Mouse (Mus musculus): Measurements from ENCODE around the gene Ppt2.

The Ppt2 gene

GRCm38 (mm10) chr17:34627943-34628643 is at the start of gene Ppt2:
TSS of gene Ppt2 (minus strand) at chr17:34628510.
- CTCF ChIA-PET = interaction anchor here (0.7 kb wide), 2 partner anchors 13 to 855 kb away, joined by 3 to 6 read pairs; no protein-coding TSS in a partner anchor

DNA sequence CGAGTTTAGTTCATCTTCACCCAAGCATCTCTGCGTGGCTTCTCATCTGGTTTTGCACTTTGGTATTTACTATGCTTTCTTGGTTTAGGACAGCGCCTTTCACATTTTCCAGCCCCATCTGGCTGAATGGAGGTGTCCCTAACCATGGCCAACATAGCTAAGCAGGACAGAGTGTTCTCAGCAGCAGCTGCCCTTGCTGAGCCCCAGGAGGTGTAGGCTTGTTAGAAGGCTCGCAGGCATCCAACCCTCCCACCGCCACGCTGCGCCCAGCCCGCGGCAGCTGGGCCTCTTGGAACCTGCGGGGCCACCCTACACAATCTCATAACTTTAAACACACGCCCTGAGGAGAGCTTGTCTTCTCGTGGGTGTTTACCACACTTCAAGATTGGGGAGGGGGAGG is 48.4 kb upstream of the Ppt2 start:
- CTCF ChIA-PET = no interaction called here

- CTCF ChIA-PET = interaction anchor here (0.6 kb wide), 1 partner anchor 1883 kb away, joined by 5 read pairs; no protein-coding TSS in a partner anchor
Observed at GRCm38 (mm10) chr17:34676093-34676460, 47.8 kb upstream of the Ppt2 start.

DNA sequence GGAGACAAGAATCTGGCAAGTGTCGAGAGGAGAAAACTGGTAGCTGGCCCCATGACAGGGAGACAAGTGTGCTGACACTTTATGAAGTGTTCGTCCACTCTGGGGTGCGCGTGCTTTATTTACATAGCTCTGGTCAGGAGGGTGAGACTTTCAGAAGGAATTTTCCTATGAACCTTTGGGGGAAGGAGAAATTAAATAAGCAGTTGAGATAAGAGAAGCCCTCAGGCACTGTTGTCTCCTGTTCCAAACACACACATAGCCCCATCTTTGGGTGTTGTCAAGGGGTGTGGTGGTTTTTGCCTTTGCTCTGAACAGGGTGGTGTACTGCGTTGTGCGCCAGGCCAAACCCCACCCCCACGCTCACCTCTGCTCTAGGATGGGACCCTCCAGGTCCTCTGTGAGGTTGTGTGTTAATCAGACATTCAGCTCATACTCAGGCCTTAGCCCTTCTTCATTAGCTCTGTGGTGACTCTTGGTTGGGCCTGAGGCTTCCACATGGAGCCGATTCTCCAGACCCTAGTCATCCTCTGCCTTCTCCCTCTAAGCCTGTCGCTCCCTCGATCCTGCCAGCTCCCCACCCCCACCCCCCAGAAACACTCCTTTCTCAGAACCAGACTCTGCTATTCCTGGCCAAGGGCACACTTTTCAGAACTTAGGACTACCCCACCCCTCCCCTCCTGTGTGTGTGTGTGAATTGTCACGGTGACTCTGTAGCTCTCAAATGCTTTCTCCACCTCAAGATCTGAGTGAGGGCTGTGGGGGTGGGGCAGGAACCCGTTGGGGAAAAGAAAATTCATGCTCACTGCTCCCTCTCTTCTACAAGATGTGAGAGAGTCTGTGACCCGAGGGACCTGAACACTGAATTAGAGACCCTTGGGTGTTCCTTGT is 47.1 kb upstream of the Ppt2 start:
- CTCF ChIA-PET = interaction anchor here (0.6 kb wide), 1 partner anchor 1882 kb away, joined by 5 read pairs; no protein-coding TSS in a partner anchor

DNA sequence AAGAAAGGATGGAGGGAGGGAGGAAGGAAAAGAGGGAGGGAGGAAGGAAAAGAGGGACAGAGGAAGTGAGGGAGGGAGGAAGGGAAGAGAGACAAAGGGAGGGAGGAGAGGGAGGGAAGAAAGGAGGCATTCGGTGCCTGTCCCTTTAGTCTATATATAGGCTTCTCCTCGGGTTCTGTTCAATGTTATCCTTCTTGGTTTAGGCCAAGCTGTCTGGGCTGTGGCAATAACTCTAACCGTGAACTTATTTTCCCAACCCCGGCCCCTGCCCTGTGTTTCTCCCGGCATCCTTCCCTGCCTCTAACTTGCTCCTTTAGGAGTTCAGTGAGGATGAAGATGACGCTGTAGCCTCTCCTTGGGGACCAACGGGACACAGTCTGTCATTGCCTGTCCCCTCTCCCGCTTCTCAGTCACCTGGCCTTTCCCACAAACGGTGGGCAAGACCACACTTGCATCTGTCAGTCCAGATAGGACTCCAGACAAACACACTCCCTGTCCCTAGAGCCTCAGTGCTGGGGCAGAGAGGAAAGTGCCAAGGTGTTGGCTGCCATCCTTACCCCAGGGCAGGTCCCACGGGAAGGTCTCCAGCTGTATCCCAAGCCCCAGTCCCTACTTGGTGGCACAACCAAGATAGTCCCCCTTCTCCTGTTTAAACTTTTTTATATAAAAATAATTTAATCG is 46.4 kb upstream of the Ppt2 start:
- CTCF ChIA-PET = no interaction called here

DNA sequence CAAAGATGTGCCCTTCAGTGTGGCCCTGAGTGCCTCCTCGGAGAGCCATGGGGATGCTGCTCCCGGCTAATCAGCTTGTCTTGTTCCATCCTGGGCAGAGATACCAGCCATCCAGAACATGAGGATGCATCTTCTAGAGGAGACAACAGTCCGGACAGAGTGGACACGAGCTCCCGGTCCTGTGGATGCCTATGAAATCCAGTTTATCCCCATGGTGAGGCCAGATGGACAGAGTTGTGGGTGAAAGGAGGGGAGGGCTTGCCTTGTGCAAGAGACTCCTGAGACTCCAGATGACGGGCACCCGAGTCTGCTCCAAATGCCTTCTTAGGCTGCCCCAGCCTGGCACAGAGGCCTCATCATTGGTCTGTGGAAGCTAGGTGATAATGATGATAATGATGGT is 44.8 kb upstream of the Ppt2 start:
- CTCF ChIA-PET = no interaction called here

- CTCF ChIA-PET = no interaction called here
Observed at GRCm38 (mm10) chr17:34672246-34672792, 44.0 kb upstream of the Ppt2 start.

- CTCF ChIA-PET = no interaction called here
Observed at GRCm38 (mm10) chr17:34671151-34672066, 43.1 kb upstream of the Ppt2 start.

GRCm38 (mm10) chr17:34670235-34670634 is 41.9 kb upstream of the Ppt2 start, which contains the start of gene Tnxb:
TSS of gene Tnxb (plus strand) at chr17:34670535.
- CTCF ChIA-PET = no interaction called here

DNA sequence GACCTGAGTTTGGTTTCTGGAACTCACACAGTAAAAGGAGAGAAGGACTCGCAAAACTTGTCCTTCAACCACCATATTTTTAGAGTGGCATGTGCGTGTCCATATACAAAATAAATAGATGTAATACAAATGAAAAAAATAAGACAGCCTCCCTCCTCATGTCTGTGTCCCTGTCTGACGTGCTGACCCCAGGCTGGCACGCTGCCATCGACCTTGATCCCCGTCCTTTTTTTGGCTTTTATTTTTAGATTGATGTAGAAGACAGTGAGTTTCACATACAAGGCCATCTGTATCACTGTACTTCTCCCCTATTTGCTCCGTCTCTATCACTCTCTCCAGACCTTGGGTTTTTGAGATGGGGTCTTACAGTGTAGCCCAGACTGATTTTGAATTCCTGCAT is 36.2 kb upstream of the Ppt2 start:
- CTCF ChIA-PET = no interaction called here

- CTCF ChIA-PET = no interaction called here
Observed at GRCm38 (mm10) chr17:34663558-34663957, 35.2 kb upstream of the Ppt2 start.

DNA sequence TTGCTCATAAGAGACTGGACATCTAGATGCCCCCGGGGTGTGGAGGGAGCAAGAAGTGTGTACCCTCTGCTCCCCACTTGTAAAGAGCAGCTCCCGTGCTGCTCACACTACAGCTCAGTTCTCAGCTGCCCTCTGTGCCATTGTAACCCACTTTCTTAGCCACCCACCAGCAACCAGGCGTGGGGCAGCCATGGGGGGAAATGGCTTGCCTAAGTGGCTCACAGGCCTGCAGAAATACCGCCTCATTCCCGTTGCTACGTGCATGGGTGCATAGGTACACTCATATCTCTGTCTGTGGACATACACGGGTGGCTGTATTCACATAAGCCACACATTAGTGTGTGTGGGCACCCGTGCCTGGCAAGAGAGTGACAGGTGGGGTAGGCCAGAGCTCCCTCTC is 34.7 kb upstream of the Ppt2 start:
- CTCF ChIA-PET = no interaction called here

DNA sequence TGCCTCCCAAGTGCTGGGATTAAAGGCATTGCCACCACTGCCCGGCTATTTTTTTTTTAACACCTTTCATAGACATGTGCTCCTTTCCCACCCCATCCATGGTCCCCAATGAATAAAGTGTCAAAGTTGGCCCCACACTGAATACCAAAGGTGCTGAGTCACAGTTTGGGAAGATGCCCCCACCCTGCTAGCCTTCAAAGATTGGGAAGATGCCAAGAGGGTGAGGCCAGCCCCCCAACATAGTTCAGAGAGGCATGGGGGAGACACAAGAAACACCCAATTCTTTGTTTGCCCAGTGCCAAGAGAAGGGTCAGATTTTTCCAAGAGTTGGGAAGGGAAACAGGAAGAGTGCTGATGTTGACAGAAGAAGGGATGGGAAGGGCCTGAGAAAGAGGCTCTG is 34.2 kb upstream of the Ppt2 start:
- CTCF ChIA-PET = no interaction called here

- CTCF ChIA-PET = interaction anchor here (0.5 kb wide), 1 partner anchor 199 kb away, joined by 3 read pairs; no protein-coding TSS in a partner anchor
Observed at GRCm38 (mm10) chr17:34661121-34661591, 32.8 kb upstream of the Ppt2 start.

- CTCF ChIA-PET = no interaction called here
Observed at GRCm38 (mm10) chr17:34660259-34660820, 32.0 kb upstream of the Ppt2 start.

DNA sequence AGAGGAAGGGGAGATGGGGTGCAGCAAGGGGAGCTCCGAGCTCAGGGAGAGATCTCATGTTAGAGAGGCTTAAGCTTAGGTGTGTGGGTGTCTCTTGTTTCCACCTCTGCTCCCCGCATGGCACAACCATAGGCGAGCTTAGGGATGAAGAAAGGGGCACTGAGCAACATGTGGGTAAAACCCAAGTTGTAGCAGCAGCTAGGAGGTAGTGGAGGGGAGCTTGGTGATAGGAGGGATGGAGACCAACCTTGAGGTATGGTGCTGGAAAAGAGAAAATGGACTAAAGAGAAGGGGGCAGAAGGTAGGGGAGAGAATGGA is 31.5 kb upstream of the Ppt2 start:
- CTCF ChIA-PET = no interaction called here

DNA sequence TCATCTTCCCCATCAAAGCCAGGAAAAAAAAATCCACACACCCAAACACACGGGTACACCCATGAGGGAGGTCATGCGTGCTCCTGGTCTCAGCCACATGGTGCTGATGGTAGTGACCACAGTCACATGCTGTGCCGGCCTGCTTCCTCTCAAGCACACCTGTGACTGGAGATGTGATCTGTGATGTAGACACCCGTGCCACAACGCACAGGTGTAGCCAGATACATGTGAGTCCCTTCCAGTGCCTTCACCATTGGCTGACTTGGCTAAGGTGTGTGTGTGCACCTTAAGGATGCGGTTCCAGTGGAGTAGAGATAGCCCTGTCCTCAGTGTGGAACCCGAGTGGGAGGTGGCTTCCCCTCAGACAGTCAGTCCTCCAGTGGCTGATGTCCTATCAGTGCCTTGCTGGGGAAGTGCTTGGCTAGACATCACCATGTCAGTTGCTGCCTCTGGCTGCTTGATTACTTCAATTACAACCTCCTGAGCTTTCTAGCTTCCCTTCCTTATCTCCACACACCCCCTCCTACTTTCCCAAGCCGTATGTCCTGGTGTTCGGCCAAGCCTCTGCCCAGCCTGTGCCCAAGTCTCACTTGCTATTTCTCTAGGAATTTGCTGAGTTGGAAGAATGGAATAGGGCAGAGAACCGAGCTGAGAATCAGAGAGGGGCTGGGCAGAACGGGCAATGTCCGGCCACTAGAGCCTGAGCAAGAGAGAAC is 31.0 kb upstream of the Ppt2 start:
- CTCF ChIA-PET = no interaction called here

DNA sequence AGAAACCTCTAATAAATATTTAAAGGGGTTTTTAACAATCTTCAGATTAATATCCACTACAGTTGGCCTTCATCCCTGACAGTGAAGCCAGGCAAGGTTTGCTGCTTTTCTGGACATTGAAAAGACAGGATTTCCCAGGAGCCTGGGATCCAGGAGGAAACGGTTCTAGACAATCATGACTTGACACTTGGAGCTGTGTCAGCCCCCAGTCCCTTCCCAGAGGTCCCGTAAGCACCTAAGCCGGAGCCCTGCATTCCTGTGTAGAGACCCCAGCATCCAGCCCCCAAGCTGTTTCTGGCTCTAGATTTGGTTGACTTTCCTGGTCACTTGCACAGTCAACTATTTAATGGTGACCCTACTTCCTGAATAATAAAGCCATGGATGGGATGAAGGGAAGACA is 30.3 kb upstream of the Ppt2 start:
- CTCF ChIA-PET = no interaction called here

- CTCF ChIA-PET = no interaction called here
Observed at GRCm38 (mm10) chr17:34658145-34658544, 29.8 kb upstream of the Ppt2 start.

DNA sequence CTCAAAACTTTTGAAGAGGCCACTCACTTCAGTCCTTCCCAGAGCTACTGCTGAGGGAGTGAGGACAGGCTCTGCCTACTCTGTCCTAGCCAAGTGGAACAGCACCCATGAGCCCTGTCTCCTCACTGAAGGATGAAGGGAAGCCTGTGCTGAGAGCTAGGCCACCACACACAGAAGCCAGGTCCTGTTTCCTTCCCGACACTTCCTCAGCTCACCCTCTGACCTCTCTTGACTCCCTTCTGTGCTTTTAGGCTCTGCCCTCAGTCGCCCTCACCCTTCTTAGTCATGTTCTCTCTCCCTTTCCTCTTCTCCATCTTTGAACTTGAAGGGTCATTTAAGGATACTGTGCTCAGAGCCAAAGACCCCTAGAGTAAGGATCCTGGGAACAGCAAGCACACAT is 29.0 kb upstream of the Ppt2 start:
- CTCF ChIA-PET = no interaction called here
